Mouse (Mus musculus): ENCODE measurements at regions not wholly inside any gene's neighbourhood (a gene's known extent, or its start where the extent isn't known, plus 50 kb on each side); places are given as distances from the start of the nearest gene placed in this dataset.
"Not testable (repeated sequence)": the region's sequence is repeated elsewhere in the genome, so short reads cannot be mapped to it uniquely, and the experiment has no call there.

DNA sequence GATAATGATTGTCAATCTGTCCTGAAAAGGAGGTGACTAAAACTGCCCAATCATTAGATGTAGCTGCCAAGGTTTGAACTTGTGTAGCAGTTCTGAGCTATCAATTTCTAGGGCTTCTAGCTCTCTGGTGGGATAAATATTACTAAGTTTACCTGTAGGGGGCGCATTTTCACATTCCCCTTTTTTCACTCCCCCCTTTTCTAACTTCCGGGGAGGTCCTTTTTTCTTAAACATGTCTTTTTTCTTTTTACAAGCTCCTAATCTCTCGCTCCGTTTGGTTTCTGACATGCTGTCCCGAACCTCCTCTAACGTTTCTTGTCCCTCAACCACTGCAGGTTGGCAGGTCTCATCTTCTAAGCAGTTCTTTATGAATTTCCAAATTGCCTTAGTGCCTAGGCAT is 2129.0 kb downstream of the Cntnap5b start:
- not testable (repeated sequence) for ATAC-seq

DNA sequence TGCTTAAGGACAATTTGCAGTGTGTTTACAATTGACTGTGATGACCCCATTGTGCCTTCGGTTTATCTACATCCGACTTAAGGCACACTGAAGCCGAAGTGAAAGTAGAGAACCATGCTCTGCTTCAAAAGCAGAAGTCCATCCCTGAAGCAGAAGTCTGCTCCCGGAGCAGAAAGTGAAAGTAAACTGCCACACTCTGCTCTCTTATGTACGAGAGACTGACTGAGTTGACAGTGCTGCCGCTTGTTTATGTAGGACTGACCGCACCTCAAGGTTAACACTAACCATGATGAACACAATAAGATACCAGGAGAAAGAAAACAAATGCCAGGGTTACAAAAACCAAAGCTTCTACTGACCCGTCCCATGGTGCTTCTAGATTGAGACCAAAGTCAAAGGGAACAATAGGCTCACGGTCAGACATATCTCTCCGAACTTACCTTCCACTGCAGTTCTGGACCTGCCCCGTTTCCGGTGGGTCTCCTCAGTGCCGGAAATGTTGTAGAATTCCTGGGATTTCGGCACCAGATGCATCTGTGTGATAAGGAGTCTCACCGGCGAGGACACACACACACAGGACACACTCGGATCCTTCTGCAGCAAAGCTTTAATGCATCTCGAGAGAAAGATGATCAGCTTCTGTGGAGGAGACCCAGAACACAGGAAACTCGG is 2129.7 kb downstream of the Cntnap5b start:
- peak; percentile 91 for ATAC-seq

DNA sequence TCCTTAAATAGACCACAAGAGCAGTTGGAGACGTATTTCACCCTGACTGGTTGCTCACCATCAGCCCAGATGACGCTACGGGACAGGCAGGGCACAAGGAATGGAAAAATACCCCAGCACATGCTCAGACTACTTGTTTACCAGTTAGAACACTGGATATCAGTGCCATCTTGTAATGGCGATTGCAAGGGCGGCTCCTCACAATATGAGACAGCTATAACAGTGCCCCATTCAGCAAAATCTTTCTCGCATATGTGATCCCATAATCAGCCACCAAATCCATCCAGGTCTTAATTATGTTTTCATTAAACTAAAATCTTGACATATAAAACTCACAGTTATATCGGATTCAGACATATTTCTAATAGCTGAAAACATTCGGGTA is 2130.3 kb downstream of the Cntnap5b start:
- peak; percentile 44 for ATAC-seq

DNA sequence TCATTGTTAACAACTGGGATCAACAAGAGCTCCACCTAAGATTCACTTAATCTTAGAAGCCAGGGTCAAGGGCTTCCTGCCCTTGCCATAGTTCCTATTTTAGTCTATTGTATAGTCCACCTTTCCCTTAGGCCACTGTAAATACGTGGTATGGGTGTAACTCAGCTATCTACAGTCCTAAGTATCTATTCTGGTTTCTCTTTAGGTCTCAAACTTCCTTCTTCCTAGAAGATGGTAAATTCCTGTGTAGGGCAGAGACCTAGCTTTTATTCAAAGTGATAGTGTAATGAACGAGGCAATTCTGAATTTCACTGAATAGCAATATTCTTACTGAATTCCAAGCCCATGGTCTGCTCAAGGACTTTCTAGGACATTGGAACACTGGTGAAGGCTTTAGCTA is 2144.4 kb downstream of the Cntnap5b start:
- not testable (repeated sequence) for ATAC-seq

DNA sequence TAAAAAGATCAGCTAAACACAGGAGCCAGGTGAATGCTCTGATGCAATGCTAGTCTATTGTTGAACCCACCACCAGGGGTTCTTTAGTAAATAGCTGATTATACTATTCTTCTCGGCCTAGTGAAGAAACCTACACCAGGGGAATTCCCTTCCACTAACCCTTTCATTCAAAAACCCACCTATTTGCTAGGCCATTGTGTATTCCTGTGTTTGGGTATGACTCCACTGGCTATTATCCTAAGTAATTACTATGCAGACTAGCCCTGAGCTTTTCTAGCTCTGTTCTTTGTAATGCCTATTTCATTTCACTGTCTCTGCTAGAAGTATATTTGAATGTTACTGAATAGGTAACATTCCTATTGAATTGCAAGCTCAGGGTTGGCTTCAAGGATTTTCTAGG is 2146.3 kb downstream of the Cntnap5b start:
- no peak for ATAC-seq

DNA sequence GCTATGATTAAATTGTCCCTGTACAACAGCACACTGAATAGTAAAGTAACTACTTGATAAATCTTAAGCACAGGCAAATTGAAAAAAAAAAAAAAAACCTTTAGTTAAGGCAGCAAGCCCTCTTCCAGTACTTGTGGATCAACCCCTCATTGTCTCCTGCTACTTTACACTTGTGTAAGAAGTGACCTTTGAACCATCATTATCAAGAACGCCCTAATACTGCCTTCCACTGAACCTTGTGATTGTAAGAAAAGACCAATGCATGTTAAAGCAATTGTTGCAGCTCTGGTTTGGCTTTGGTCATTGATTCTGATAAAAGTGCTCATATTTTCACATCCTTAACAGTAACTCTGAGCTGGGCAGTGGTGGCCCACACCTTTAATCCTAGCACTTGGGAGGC is 2168.5 kb downstream of the Cntnap5b start:
- no peak for ATAC-seq

Measured in CD4-positive, CD25-positive, alpha-beta regulatory T cell, adult 4 months (primary cell).